Mouse (Mus musculus): Measurements from ENCODE around the gene Sbf1.

Sbf1 gene

GRCm38 (mm10) chr15:89315190-89315731, at the start of gene Sbf1:
TSS of gene Sbf1 (minus strand) at chr15:89315311.
- DNase-seq (ENCODE audit: low read depth, low spot score): peak; percentile 91

- no peak for DNase-seq (ENCODE audit: low read depth, low spot score)
Observed at GRCm38 (mm10) chr15:89363051-89363450, 47.9 kb upstream of the Sbf1 start.

GRCm38 (mm10) chr15:89358784-89359183, 43.7 kb upstream of the Sbf1 start:
- DNase-seq (ENCODE audit: low read depth, low spot score): no peak

- no peak for DNase-seq (ENCODE audit: low read depth, low spot score)
Observed at GRCm38 (mm10) chr15:89356372-89356771, 41.3 kb upstream of the Sbf1 start.

- DNase-seq (ENCODE audit: low read depth, low spot score): peak; percentile 94
Observed at GRCm38 (mm10) chr15:89355241-89356187, 40.4 kb upstream of the Sbf1 start, which contains the start of the genes Lmf2 and Ncaph2. TSS of gene Lmf2 (minus strand) at chr15:89355659. TSS of gene Ncaph2 (plus strand) at chr15:89355719.

GRCm38 (mm10) chr15:89354455-89354854, 39.3 kb upstream of the Sbf1 start:
- no peak for DNase-seq (ENCODE audit: low read depth, low spot score)

- DNase-seq (ENCODE audit: low read depth, low spot score): no peak
Observed at GRCm38 (mm10) chr15:89353837-89354236, 38.7 kb upstream of the Sbf1 start.

- DNase-seq (ENCODE audit: low read depth, low spot score): no peak
Observed at GRCm38 (mm10) chr15:89352795-89353194, 37.7 kb upstream of the Sbf1 start.

GRCm38 (mm10) chr15:89352054-89352453, 36.9 kb upstream of the Sbf1 start:
- DNase-seq (ENCODE audit: low read depth, low spot score): no peak

- DNase-seq (ENCODE audit: low read depth, low spot score): no peak
Observed at GRCm38 (mm10) chr15:89351302-89351701, 36.2 kb upstream of the Sbf1 start.

- DNase-seq (ENCODE audit: low read depth, low spot score): no peak
Observed at GRCm38 (mm10) chr15:89350447-89350846, 35.3 kb upstream of the Sbf1 start.

- DNase-seq (ENCODE audit: low read depth, low spot score): no peak
Observed at GRCm38 (mm10) chr15:89343325-89343724, 28.2 kb upstream of the Sbf1 start.

- DNase-seq (ENCODE audit: low read depth, low spot score): no peak
Observed at GRCm38 (mm10) chr15:89341678-89342077, 26.6 kb upstream of the Sbf1 start.

GRCm38 (mm10) chr15:89340136-89340535, 25.0 kb upstream of the Sbf1 start:
- DNase-seq (ENCODE audit: low read depth, low spot score): no peak

GRCm38 (mm10) chr15:89339696-89340095, 24.6 kb upstream of the Sbf1 start:
- no peak for DNase-seq (ENCODE audit: low read depth, low spot score)

- DNase-seq (ENCODE audit: low read depth, low spot score): no peak
Observed at GRCm38 (mm10) chr15:89336422-89336821, 21.3 kb upstream of the Sbf1 start.

GRCm38 (mm10) chr15:89334774-89335537, 19.8 kb upstream of the Sbf1 start:
- no peak for DNase-seq (ENCODE audit: low read depth, low spot score)

- DNase-seq (ENCODE audit: low read depth, low spot score): no peak
Observed at GRCm38 (mm10) chr15:89334271-89334670, 19.2 kb upstream of the Sbf1 start, which contains the start of gene Miox. TSS of gene Miox (plus strand) at chr15:89334398.

- DNase-seq (ENCODE audit: low read depth, low spot score): no peak
Observed at GRCm38 (mm10) chr15:89326441-89326840, 11.3 kb upstream of the Sbf1 start.

- DNase-seq (ENCODE audit: low read depth, low spot score): no peak
Observed at GRCm38 (mm10) chr15:89323656-89324055, 8.5 kb upstream of the Sbf1 start.

- DNase-seq (ENCODE audit: low read depth, low spot score): no peak
Observed at GRCm38 (mm10) chr15:89322670-89323522, 7.8 kb upstream of the Sbf1 start, which contains the start of gene Adm2. TSS of gene Adm2 (plus strand) at chr15:89322720.
